Mouse (Mus musculus) erythroblast, embryonic 14.5 days (primary cell): ENCODE data around the gene Ephb1.

Experiments used
- GATA1 ChIP-seq: IDR thresholded peaks from 2 replicates; pipeline ENCODE4 v1.6.1; 2012; ENCODE audit warnings: low read length, inconsistent platforms, mixed read lengths
- TAL1 ChIP-seq: IDR thresholded peaks from 3 replicates; pipeline ENCODE4 v1.6.1; 2012; ENCODE audit warnings: low read length, inconsistent platforms, mixed read lengths

- no peak for TF ChIP-seq GATA1
- no peak for TF ChIP-seq TAL1
Observed at GRCm38 (mm10) chr9:102335571-102336282, 18.8 kb downstream of the Ephb1 start.
